Mouse (Mus musculus) yolk sac, embryonic 10.5 days (tissue): ENCODE measurements at regions not wholly inside any gene's neighbourhood (a gene's known extent, or its start where the extent isn't known, plus 50 kb on each side); places are given as distances from the start of the nearest gene placed in this dataset.

Source experiments
- DNase-seq: peaks from one replicate; pipeline ENCODE4 v3.0.0-alpha.2; 2017; ENCODE audit warnings: low spot score

DNA sequence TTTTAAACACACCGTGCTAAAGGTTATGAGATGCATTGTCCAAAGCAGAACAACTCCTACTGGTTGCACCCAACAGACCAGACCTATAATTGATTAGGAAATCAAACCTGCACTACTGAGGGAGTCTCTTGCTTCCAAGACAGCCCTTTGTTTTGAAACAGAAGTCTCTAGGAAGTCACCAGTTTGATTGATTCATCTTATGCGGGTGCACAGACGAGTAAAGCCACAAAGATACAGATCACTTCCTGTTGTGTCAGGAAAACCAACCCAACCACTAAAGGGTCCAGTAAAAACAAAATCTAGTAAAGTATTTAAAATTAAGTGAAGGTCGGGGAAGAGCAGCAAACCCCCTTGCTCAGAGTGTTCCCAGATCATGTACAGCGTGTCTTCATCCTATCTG, 58.3 kb upstream of the N6amt1 start:
- no peak for DNase-seq

DNA sequence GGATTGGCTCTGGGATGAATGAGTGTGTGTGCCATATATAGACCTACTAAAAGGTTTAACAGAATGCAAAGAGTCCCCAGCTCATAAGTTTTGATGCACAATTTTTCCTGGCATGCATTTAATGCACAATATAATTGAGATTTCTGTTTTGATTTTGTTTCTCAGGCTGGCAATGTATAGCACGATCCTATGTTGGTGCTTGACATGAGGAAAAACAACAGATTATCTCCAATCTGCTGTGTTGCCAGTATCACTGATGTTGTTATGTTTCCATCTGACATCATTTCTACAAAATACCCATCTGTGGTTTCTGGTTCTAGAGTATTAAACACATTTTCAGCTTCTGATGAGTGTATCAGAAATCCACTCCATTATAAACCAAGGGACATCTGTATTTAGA, 61.2 kb upstream of the N6amt1 start:
- DNase-seq: no peak

DNA sequence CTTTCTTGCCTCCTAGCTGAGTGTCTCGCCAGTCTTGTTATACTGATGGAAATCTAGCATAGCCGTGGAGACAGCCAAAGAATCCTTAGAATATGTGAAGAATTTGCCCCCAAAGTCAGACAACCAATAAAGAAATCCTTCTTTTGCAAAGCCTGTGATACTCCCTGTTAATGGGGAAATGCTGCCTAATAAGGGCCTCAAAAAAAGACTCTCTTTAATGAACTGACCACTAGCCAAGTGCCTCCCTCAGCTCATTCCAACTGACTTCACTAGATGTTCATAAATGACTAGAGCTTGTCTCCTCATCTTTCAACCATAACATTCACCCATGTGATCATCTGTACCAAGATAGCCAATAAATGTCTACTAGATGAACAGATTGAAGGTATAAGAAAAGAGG, 62.3 kb upstream of the N6amt1 start:
- DNase-seq: no peak

DNA sequence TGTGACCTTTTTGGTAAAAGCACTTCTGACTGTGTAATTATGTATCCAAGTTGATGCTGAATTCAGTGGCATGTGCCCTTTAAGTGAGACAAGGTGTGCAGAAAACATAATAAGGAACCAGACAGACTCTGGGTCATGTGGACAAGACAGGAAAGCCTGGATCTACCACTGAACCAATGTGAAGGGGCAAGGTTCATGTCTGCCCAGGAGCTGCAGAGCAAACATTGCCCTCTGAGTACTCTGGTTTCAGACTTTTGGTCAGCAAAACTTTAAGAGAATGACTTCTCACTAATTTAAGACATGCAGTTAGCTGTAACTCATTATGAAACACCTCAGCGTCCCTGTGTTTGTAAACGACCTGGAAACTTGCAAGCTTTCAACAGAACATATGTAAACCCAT, 68.3 kb upstream of the N6amt1 start:
- peak; percentile 68 for DNase-seq

DNA sequence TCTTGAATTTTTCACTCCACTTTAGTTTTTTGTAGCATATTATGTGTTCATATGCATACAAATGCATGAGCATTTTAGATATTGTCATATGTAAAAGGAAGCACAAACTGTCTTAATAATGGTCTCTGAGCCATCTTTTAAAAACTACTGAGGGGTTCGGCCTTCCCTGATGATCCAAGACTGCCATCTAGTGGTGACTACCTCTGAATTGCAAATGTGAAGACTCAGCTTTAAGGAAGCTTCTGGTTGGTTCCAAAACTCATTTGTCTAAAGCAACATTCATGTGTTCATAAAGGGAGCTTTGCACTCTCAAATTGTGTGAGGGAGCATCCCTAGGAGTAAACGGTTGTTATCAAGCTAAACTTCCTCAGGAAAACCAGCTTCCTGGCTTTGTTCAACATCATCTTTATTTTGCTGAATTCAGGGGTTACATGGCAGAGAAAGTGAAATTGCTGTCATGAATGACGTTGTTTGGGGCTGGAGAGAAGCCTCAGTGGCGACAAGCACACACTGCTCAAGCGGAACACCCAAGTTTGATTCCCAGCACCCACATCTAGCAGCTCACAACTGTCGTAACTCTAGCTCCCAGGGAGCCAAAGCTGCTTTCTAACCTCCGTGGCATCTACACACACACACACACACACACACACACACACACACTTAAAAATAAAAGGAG, 69.0 kb upstream of the N6amt1 start:
- peak; percentile 44 for DNase-seq

DNA sequence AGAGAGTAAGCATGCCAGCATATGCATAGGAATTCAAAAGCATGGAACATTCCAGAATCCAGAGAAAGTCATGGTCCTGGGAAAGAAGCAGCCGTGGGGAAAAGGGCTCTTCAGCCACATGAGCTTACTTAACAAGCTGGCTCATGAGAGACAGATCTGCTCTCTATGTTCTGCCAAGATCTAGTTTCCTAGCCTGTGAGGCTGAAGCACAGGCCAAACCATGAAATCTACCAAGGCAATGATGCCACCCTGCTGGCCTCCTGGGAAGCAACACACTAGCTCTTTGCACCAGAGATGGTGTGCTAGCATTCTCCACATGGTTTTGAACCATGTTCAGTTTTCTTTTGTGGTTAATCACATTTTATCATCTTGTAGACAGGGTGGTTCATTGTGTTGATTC, 75.5 kb upstream of the N6amt1 start:
- DNase-seq: no peak

DNA sequence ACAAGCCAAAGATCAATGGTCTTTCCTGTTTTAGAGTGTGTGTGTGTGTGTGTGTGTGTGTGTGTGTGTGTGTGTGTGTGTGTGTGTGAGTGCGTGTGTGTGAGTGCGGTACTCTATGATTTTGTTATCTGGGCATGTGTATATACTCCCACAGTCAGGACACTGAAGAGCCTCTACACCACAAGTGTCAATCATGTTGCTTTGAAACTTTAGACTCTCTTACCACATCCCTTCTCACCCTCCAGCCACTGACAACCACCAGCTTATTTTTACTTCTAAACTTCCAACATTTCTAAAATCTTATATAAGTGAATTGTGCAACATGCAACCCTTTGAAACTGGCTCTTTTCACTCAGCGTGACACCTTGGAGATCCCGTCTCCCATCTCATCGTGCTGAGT, 81.6 kb upstream of the N6amt1 start:
- no peak for DNase-seq

DNA sequence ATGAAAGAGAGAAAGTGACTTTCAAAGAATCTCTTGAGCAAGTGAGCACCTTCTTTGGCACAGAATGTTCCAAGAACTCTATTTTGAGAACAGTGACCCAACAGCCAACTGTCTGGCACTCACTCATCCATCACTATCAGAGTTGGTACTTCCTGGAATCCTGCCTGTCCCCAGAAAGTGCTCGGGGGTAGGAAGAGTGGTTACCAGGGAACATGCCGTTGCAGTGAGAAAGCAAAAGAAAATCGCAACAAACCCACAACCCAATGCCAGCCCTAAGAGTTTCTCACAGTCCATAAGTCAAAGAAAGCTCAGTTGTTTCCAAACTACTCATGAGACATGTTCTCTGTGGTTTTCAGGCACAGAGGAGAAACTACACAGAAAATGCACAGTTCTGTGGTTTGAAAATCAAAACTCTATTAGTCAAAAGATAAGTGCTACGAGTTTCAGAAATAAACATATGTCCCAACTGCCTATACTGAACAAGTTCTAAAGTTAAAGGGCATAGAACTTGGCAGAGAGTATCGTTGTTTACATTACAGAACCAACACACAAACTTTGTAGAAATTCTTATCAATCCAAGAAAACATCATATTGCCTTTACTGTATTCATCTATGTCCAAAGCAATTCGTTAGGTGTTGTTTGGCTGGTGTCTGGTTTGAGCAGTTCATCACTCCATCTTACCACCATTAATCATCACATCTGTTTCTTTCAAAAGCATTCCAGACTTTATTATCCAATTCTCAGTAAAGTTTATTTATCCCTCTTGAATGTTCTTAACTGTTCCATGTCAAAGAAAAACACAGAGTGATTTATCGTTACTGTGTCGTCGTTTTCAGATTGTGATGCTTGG, 85.8 kb upstream of the N6amt1 start:
- DNase-seq: no peak

DNA sequence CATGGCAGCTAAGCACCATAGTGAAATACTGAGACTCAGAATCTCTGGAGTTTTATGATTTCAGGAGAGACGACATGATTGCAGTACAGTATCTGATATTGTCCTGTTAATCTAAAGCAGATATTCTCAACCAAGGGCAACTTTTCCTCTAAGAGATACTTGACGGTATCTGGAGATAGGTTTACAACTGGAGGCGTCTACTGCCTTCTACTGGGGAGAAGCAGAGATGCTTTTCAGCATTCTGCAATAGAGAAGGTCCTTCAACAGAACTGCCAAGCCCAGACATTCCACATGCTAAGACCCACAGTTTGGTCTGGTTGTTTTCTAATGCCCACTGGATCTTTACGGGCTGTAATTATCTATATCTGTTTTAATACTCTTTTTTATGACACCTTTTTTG, 86.5 kb upstream of the N6amt1 start:
- DNase-seq: no peak

DNA sequence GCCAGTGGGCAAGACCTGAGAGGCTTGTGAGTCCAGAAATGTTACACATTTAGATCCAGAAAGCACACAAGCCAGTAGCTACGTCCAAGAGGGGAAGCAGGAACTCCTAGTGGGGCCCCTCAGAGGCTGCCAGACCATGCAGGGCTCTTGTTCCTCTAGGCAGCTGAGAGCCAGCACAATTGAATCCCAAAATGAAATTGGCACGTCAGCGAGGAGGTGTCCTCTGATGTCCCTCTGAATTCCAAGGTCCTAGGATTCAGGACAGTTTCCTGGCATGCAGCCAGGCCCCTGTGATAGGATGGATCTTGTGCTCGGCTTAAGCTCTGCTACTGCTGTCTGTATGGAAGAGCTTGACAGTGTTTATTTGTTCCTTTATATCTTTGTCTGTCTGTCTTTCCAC, 90.4 kb upstream of the N6amt1 start:
- DNase-seq: no peak

DNA sequence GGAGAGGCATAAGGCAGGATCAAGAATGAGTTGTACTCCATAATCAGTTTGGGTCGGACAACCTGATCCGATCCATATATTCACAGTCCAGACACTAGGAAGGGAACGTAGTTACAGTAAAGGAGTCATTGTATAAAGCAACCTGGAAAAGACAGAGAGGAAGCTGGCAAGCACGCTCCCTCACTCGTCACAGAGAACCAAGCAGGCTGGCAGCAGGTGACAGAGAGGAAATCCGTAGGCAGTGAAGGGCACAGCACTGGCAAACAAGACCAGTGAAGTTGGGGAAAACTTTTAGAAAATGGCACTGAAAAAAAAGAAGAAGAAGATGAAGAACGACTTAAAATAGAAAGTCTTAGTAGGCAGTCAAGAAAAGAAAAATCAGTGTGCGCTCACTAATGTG, 90.9 kb upstream of the N6amt1 start:
- no peak for DNase-seq

DNA sequence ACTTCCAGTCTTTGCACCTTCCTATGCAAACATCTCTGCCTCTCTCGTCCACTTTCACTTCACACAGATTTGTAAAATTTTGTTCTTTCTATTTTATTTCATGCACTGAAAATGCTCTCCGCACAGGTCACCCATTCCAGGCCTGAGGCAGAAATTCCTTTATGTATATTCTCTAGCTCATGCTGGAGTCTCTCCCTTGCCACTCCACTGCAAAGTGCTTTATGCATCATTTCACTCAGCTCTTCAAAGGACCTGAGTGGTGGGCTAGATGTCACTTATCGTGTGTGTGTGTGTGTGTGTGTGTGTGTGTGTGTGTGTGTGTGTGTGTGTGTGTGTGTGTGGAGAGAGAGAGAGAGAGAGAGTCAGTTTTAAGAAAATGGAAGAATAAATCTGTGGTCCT, 91.5 kb upstream of the N6amt1 start:
- no peak for DNase-seq

DNA sequence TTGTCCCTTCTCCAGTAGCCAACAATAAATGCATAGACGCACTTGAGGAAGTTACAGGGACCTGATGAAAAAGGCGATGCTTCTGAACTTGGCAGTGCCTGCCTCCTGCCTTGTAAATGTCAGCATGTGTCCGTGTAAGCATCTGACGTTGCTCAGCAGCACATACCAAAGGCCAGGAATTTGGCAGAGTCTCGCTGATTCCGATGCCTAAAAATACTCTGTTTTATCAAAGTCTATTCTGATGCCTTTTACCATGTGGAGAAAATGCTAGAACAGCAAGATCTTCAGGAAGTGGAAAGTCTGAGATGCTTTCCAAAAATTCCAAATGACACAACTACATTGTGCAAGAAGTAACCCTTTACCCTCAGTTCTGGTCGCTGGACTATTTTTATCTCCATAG, 92.5 kb upstream of the N6amt1 start:
- DNase-seq: no peak

DNA sequence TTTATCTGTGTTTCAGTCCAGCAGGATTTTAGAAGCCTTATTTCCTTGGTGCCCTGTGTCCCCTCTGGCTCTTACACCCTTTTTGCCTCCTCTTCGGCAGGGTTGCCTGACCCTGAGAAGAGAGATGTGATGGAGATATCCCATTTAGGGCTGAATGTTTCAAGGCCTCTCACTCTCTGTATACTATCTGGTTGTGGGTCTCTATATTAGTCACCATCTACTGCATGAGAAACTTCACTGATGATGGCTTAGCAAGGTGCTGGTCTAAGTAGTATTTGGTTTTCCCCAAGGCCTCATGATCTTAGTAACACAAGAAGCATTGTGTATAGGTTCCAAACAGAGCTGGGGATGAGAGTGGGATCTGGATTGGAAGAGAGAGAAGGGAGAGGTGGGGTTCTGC, 99.2 kb upstream of the N6amt1 start:
- no peak for DNase-seq

DNA sequence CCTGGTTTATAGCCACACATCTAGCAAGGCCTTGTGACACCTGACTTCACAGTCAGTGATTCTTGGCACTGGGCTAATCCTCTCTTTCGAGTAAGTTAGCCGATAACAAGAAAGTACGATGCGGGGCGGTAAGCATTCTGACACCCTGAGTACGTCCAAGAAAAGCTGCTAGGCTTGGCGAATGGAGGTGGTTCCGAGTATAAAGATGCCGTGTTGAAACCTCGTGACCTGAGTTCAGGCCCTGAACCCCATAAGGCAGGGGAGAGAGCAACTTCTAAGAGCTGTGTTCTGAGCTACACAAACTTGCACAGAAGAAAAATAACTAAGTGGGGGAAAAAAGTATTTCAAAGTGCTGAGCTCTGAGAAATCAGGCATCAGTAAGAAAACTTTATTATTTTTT, 103.5 kb upstream of the N6amt1 start:
- no peak for DNase-seq

DNA sequence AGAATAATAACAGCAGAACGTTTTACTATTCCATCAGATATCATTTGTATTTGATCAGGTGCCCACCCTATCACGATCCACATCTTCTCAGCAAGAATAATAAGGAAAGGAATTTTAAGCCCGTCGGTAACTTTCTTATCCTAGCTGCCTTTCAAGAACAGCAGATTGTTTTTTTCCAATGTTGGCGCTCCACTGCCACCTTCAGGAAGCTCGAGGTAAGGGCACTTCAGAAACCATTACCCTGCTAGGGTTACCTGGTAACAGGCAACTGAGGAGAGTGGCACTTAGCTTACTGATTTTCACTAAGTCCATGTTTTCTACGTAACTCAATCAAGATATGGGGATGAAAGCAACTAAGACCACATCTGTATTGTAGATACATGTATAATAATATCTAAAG, 104.1 kb upstream of the N6amt1 start:
- DNase-seq: peak; percentile 30

DNA sequence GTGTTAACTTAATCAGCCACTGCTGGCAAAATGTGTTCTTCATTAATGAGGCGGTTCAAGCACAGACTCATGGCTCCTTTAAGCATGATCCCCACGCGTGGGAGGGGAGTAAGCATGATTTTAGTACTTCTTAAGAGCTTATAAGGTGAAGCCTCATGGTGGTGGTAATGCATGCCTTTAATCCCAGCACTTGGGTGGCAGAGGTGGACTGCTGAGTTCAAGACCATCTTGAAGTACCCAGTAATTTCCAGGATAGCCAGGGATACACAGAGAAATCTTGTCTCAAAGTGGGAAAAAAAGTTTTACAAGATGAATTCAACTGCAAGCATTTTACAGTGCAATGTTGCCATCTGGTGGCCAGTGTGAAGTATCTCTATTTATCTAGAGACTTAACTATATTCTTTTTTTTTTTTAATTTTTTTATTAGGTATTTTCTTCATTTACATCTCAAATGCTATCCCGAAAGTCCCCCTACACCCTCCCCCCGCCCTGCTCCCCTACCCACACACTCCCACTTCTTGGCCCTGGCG, 105.4 kb upstream of the N6amt1 start:
- DNase-seq: peak; percentile 34

DNA sequence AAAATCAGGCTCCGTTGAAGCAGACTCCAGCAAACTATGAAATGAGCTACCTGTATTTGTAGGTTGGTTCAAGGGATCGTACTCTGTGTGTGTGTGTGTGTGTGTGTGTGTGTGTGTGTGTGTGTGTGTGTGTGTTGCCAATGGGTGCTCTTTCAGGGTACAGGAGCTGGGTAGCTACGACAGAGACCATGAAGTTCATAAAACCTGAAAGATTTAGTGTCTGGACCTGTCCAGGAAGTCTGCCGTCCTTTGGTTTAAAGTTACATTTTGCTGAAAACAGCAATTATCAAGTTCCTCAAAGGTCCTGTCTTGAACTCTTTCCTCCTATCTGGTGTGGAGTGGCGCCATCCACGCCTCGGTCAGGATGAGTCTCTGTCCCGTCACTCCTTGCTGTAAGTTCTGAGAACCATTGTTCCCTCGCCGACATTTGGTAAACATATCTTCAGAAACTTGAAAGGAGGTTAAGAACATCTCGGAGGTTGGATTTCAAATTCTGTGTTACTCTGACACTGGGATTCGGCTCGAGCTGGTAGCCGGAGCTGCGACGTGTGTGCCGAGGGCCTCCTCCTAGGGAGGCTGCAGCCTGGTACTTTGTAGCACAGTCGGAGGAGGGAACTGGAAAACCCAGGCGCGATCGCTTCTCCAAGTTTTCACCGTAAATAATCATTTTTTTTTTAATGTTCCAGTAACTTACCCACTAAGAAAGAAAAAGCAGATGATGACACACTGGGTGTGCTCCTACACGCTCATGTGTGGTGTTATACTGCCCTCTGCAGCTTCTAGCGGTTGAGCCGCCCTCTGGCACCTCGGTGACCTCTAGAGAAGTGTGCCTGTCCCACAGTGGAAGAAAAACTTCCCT, 107.8 kb upstream of the N6amt1 start:
- DNase-seq: peak; percentile 61

DNA sequence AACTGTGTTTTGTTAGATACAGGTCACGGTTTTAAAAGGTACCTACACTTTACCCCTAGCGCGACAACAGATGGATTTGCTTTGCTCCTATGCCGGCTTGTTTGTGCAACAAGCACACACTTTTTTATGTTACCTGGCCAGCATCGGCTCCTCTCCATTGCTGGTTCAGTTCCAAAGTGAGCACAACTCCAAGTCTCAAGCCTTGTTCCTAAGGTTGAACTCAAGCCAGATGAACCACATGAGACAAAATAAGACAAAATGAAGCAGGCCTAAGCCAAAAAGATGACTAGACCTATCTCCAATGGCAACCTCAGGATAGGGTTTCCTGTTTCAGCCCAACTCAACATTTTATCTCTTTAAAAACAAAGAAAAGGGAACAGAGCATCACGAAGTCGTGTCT, 108.5 kb upstream of the N6amt1 start:
- DNase-seq: no peak

DNA sequence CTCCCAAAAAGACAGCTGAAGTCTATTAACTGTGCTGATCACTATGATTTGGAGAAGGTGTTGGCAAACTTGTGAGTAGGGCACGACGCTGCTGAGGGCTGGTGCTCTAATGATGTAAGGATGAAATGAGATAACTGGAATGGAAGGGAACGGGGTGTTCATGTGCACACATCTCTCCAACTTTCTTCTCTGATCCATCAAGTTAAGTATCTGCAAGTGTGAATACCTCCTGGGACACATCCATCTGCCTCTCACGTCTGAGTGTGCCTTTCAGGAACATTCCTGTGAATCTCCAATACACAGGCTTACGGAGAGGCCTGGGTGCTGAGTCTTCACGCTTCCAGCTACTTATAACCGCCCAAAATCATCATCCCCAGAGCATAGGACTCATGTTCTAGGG, 112.0 kb upstream of the N6amt1 start:
- no peak for DNase-seq

DNA sequence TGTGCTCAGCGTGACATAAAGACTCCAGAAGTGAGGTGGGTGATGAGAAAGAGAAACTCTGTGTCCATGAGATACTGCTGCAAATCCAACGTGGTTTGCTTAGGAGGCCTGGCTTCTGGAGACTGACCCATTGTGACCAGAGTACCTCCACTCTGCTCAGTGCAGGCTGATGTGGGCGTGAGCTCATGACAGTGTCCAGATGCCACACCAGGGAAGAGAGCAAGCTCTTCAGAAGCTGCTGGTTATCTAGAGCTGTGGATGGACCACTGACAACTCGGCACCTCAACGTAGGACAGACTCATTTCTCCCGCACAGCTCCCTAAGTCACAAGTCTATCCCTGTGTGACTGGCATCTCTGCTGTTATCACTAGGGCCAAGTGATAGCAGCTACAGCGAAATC, 114.9 kb upstream of the N6amt1 start:
- no peak for DNase-seq

DNA sequence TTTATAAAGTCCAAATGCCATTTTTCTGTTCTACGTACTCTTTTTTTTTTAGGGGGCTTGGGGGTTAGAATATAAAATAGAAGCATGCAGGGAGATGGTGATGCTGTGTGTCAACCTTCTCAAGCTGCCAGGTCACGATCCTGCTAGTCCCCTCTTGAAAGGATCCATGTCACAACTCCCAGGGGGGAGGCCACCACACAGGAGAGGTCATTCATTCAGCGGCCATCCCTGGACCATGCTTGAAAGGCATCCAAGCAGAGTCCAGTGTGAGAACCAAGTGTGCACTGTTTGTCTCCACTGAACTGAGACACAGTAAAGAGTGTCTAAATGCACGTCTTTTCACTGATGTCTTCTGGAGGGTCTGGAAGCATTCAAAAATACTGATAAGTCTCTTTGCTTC, 119.8 kb upstream of the N6amt1 start:
- DNase-seq: no peak

DNA sequence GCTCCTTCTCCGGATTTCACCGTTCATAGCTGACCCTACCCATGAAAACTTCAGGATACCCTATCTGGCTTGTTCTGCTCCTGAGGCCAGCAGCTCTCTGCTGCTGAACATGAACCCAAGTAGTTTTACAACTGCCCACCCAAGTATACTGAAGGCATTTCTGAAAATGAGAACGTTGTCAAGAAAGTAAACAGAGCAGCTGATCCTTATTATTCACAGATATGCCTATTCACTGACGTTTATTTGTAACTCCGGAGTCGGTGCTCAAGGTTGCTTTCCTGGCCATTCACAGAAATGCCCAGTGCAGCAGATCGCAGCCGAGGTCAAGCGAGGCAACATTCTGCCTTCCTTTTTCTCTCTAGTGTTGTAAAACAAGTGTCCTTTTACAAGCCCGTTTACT, 128.4 kb upstream of the N6amt1 start:
- no peak for DNase-seq
